Mouse (Mus musculus) liver, embryonic 16.5 days (tissue): Measurements from ENCODE around the gene Col4a5. TPM values are rescaled to one million over a fixed set of nuclear protein-coding genes. Genes with fewer than 3 reads are reported as not detected.

ENCODE experiments used
- ATAC-seq: fragments of 200-750 bp; cut with Nextera tagmentation; 2 replicates; pipeline ENCODE4 v1.8.0; 2017; ENCODE audit warnings: low read depth, mild to moderate bottlenecking, moderate number of reproducible peaks, moderate library complexity
- H3K27ac ChIP-seq: fragments of 300-500 bp; sonication (generic); 2 replicates; pipeline ENCODE4 v1.5.1; 2014; ENCODE audit warnings: mild to moderate bottlenecking, low read length
- H3K27me3 ChIP-seq: fragments of 300-500 bp; sonication (generic); 2 replicates; pipeline ENCODE4 v1.6.1; 2014; ENCODE audit warnings: low read depth, low read length, mixed read lengths; ENCODE audit not compliant: control insufficient read depth, insufficient read depth
- H3K36me3 ChIP-seq: fragments of 300-500 bp; sonication (generic); 2 replicates; pipeline ENCODE4 v1.6.1; 2014; ENCODE audit warnings: mild to moderate bottlenecking; ENCODE audit not compliant: control insufficient read depth, insufficient read depth
- H3K4me1 ChIP-seq: fragments of 300-500 bp; sonication (generic); 2 replicates; pipeline ENCODE4 v1.6.1; 2014; ENCODE audit warnings: low read depth, low read length, mixed read lengths; ENCODE audit not compliant: control insufficient read depth
- H3K4me2 ChIP-seq: fragments of 300-500 bp; sonication (generic); 2 replicates; pipeline ENCODE4 v1.6.1; 2014; ENCODE audit warnings: low read depth, low read length, mixed read lengths
- H3K4me3 ChIP-seq: fragments of 300-500 bp; sonication (generic); 2 replicates; pipeline ENCODE4 v1.5.1; 2014; ENCODE audit warnings: low read depth, mild to moderate bottlenecking, low read length
- H3K9ac ChIP-seq: fragments of 300-500 bp; sonication (generic); 2 replicates; pipeline ENCODE4 v1.6.1; 2014; ENCODE audit warnings: low read depth, low read length
- H3K9me3 ChIP-seq: fragments of 300-500 bp; sonication (generic); replicated peaks from 2 replicates; pipeline ENCODE4 v1.6.1; 2016; ENCODE audit warnings: low read length; ENCODE audit not compliant: control insufficient read depth
- WGBS: fragments of 180-500 bp; shearing (Covaris S2); extraction: QIAGEN DNeasy Blood & Tissue Kit; methylation state at CpG from one replicate; pipeline ENCODE4 v1.1.7; 2014; ENCODE audit not compliant: insufficient replicate concordance; 5-methylcytosine and 5-hydroxymethylcytosine counted together
- polyA plus RNA-seq: library from polyadenylated mRNA; unstranded; fragments of >200 nt; fragmentation: Nextera tagmentation; extraction: Ambion mirVana; gene quantifications from 2 replicates; pipeline ENCODE4 v1.2.1, GENCODE M21; 2015

Gene Col4a5
- polyA plus RNA-seq, 1 experiment from 2014 or later, result 0.71 TPM

DNA sequence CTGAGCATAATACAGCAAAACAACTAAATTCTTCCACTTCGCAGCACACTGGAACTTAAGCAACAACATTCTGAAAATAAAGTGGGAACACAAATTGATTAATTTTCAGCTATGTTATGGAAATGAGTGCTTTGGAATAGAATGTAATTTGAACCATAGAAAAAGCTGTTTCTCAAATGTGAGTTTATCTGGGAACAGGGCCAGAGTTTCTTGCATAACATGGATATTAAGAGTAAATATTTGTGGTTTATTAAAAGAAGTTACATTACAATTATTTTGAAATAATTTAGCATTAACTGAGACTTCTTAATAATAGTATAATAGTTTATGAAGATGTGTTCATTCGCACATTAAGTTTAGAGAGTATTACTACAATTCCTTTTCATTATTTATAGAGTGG lies 72.3 kb downstream of the Col4a5 start:
- WGBS, result 69% methylated on average over 2 of the region's 2 CpGs
- Histone ChIP-seq H3K4me3 (no peak overlapping the region), H3K36me3 (no peaks in the 10 kb centered on the region), H3K27ac (no peak overlapping the region), H3K9me3 (no peaks in the 10 kb centered on the region), H3K27me3 (no peaks in the 10 kb centered on the region), H3K4me1 (no peaks in the 10 kb centered on the region), H3K4me2 (no peak overlapping the region), H3K9ac (no peak overlapping the region)
- no peak for ATAC-seq

DNA sequence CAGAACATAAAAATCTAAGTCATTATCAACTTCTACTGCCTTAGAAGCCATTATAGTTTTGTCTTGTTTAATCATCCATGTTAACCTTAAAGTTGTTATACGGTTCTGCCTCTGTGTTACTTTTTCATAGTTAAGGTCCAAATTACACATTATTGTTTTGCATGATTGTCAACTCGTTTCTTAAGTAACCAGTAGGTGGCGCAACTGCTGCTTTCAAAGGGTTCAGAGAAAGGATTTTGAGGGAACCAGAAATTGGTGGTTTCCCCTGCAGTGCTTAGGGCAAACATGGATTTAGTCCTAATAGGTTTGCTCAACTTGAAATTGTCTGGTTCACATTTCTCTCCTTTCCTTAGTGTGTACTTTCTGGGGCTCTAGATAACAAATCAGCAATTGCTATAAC lies 115.1 kb downstream of the Col4a5 start:
- no peak for ATAC-seq
- no peak overlapping the region for H3K9ac ChIP-seq
- H3K9me3 ChIP-seq, result no peaks in the 10 kb centered on the region
- H3K4me2 ChIP-seq, result no peak overlapping the region
- peaks cover 4% of the 10 kb centered on the region; the same call in 1 of the 2 replicates for H3K27me3 ChIP-seq
- H3K4me3 ChIP-seq, result no peak overlapping the region
- no peaks in the 10 kb centered on the region for H3K4me1 ChIP-seq
- no peak overlapping the region for H3K27ac ChIP-seq
- no peaks in the 10 kb centered on the region for H3K36me3 ChIP-seq
- WGBS, result 23% methylated on average over 3 of the region's 3 CpGs

DNA sequence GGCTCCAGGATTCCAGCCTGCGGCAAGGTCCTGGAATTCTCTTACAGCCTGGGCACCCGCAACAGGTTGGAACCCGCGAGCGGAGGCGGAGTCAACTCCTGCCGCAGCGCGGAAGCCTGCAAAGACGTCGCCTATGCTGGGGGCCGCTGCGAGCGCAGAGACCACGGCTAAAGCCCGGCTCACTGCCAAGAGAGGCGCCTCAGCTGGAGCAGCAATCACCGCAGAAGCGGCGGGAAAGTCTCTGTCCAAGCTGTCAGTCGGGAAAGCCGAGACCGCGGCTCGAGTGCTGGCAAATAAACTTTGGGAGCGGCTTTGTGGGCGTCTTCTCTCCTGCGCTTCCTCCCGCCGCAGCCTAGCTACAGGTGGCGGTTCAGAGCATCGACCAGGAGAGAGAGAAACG lies 246.5 kb downstream of the Col4a5 start:
- Histone ChIP-seq H3K4me2 (peak overlapping the region; percentile 24; the same call in 1 of the 2 replicates), H3K36me3 (no peaks in the 10 kb centered on the region), H3K27me3 (peaks cover 61% of the 10 kb centered on the region), H3K9me3 (no peaks in the 10 kb centered on the region), H3K4me3 (0 out of 2 replicates have a peak overlapping the region, but pooled peaks have one; percentile 3), H3K9ac (no peak overlapping the region), H3K4me1 (no peaks in the 10 kb centered on the region), H3K27ac (no peak overlapping the region)
- 20% methylated on average over 33 of the region's 33 CpGs for WGBS
- ATAC-seq, result no peak

DNA sequence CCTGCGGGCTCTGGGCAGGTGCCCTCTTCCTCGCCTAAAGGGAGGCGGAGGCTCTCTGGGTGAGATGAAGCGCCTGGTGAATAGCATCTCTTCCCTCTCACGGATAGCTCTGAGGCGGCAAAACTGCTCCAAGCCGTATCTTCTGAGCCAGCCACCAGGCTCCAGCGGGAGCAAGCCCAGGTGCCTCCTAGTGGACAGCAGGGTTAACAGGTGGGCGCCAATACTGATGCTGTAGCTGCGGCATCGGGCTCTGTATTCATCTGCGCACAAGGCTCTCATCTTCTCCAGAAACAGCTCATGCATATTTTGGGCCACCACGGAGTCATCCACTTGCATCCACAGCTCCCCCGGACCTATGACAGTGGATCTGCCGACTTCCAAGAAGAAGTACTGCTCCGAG lies 248.8 kb downstream of the Col4a5 start:
- H3K9ac ChIP-seq, result no peak overlapping the region
- H3K9me3 ChIP-seq, result no peaks in the 10 kb centered on the region
- H3K36me3 ChIP-seq, result no peaks in the 10 kb centered on the region
- H3K4me1 ChIP-seq, result no peaks in the 10 kb centered on the region
- no peak overlapping the region for H3K4me2 ChIP-seq
- no peak overlapping the region for H3K27ac ChIP-seq
- ATAC-seq, result no peak
- 19% methylated on average over 16 of the region's 16 CpGs for WGBS
- H3K27me3 ChIP-seq, result peaks cover 64% of the 10 kb centered on the region
- H3K4me3 ChIP-seq, result no peak overlapping the region

DNA sequence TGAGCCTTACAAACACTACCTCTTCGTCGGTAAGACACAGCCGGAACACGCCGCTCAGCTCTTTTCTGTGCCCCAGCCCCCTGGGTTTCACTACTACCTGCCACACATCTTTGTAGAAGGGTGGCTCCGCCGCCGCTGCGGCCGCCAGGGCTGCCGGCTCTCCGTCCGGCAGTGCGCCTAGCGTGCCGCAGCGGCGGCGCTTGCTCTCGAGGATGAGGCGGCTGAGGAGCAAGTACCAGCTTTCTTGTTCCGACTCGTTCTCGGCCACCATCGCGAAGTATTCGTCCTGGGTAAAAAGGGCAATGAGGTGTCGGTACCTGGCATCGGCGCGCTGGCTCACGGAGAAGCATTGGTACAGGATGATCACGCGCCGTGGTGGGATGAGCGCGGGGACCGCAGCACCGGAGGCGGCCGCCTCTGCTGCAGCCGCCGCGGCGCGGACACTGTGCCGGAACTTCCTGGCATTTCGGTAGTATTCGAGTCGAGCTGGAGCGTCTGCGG lies 249.3 kb downstream of the Col4a5 start:
- Histone ChIP-seq H3K9ac (no peak overlapping the region), H3K27me3 (peaks cover 64% of the 10 kb centered on the region), H3K4me3 (no peak overlapping the region), H3K4me2 (0 out of 2 replicates have a peak overlapping the region, but pooled peaks have one; percentile 17), H3K27ac (no peak overlapping the region), H3K9me3 (no peaks in the 10 kb centered on the region), H3K36me3 (no peaks in the 10 kb centered on the region), H3K4me1 (no peaks in the 10 kb centered on the region)
- ATAC-seq, result no peak
- 26% methylated on average over 52 of the region's 52 CpGs for WGBS

DNA sequence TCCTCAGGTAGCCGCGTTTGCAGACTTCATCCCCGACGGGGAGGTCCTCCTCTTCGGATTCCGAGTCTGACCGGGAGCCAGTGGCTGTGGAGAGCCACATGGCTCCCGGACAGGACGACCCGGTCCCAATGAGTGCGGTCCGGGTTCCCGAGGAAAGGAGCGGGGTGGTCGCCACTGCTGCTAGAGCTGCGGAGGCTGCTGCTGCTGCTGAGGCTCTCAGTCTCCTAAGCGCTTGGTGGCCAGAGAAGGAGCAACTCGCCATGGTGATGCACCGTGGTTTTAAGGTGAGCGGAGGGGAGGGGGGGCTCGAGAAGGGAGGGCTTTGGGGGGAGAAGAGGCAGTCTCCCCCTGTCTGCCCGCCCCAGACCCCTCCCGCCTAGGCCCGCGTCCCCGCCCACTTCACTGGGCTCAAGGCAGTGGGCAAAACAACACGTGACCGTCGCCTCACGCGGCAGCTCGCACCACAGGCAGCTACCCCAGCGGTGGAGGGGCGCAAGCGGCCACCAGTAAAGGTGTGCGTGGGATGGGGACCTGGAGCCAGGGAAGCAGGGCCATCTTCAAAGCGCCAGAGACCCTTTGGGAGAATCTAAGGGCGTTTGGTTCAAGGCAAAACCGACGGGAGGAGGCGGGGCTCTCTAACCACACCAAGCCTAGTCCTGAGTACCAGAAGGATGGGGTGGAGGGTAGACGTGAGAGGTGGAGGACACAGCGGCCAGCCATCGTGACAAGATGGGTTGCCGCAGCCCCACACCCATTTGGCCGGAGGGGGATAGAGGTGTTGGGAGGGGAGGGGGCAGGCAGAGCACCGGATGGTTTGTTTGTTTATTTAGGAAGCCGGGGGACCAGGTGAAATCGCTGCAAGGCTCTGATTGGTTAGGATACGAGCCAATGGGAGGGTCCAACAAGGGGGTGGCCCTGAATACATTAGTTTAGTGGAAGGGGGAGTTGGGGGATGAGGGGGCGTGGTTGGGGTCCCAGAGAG lies 250.0 kb downstream of the Col4a5 start, which contains the start of gene Irs4:
Gene Irs4, minus strand, starts transcription at position 327 of the 982 bp plus-strand sequence.
- Histone ChIP-seq H3K4me3 (peak within 1 kb of the TSS; percentile 5; the same call in 1 of the 2 replicates), H3K27me3 (peaks cover 58% of the 10 kb centered on the region), H3K27ac (no peak within 1 kb of the TSS)

DNA sequence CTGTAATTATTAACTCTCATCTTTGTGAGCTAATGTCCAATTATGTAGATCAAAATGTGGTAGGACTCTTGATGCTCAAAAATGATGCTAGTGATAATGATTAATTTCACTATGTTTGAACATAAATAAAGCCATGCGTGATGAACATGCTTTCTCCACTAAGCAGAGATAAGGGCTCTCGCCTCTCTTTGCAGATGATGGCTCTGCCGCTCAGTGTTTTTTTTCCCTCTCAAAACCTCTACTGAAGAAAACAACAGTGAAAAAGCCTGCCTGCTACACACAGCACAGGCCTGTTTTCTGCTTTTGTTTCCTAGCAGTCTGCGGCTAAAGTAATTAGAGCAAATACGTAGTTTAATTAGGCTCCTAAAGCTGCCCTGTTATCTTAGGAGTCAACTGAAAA lies 254.4 kb downstream of the Col4a5 start:
- no peak overlapping the region for H3K4me3 ChIP-seq
- no peak overlapping the region for H3K27ac ChIP-seq
- H3K4me2 ChIP-seq, result no peak overlapping the region
- WGBS, result 67% methylated on average over 5 of the region's 5 CpGs
- ATAC-seq, result no peak
- H3K27me3 ChIP-seq, result peaks cover 18% of the 10 kb centered on the region
- no peaks in the 10 kb centered on the region for H3K4me1 ChIP-seq
- no peaks in the 10 kb centered on the region for H3K36me3 ChIP-seq
- H3K9me3 ChIP-seq, result no peaks in the 10 kb centered on the region
- no peak overlapping the region for H3K9ac ChIP-seq

More for the DNA sequence above, 250.0 kb downstream of the Col4a5 start, which contains the start of gene Irs4:
- Histone ChIP-seq H3K4me2 (peak within 1 kb of the TSS; percentile 17; the same call in 1 of the 2 replicates), H3K9me3 (no peaks in the 10 kb centered on the region), H3K9ac (no peak within 1 kb of the TSS), H3K4me1 (no peaks in the 10 kb centered on the region), H3K36me3 (no peaks in the 10 kb centered on the region)
- no peak for ATAC-seq
- WGBS, result 27% methylated on average over 50 of the region's 51 CpGs
